Mouse (Mus musculus) kidney, adult 2 months (tissue): ENCODE data around the gene Galnt17.

Experiments used
- CTCF ChIP-seq: fragments of 200-500 bp; conservative IDR thresholded peaks from 2 replicates; pipeline ENCODE4 v1.5.1; 2011; ENCODE audit warnings: low read depth, mild to moderate bottlenecking, control low read depth, low read length, moderate library complexity, mixed read lengths; ENCODE audit not compliant: insufficient read depth, insufficient read length
- POLR2A ChIP-seq: fragments of 200-500 bp; IDR thresholded peaks from one replicate; pipeline ENCODE4 v1.6.1; 2011; ENCODE audit warnings: low read depth, low read length, control low read depth

DNA sequence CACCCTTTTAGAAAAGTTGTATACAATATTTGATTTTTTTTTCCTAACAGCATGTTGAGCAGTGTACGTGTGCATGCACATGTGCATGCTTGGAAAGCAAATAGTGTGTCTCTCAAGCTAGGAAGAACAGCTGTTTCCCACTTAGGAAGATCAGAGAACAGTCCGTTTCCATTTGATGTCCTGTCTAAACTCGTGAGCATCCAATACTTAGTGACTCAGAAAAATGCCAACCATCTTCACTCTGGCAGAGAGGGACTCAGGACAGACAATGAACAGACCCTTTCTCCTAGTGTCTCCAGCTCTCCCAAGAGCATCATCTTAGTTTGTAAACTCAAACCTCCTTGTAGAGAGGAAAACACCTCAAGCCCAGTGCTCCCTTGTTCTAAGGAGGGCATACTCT lies 116.0 kb downstream of the Galnt17 start:
- TF ChIP-seq CTCF: no peak
- no peak for TF ChIP-seq POLR2A
